Mouse (Mus musculus) neural tube, embryonic 15.5 days (tissue): Measurements from ENCODE around the gene Kantr. TPM values are rescaled to one million over a fixed set of nuclear protein-coding genes. Genes with fewer than 3 reads are reported as not detected.

ENCODE experiments used
- ATAC-seq: fragments of 200-750 bp; cut with Nextera tagmentation; 2 replicates; pipeline ENCODE4 v1.8.0; 2017; ENCODE audit warnings: mild to moderate bottlenecking, moderate TSS enrichment, moderate library complexity; ENCODE audit not compliant: low FRiP score
- H3K27ac ChIP-seq: fragments of 300-500 bp; sonication (generic); replicated peaks from 2 replicates; pipeline ENCODE4 v1.5.1; 2015; ENCODE audit warnings: mild to moderate bottlenecking, inconsistent platforms
- H3K27me3 ChIP-seq: fragments of 300-500 bp; sonication (generic); replicated peaks from 2 replicates; pipeline ENCODE4 v1.6.1; 2015; ENCODE audit warnings: inconsistent platforms
- H3K36me3 ChIP-seq: fragments of 300-500 bp; sonication (generic); 2 replicates; pipeline ENCODE4 v1.6.1; 2015; ENCODE audit warnings: inconsistent platforms
- H3K4me1 ChIP-seq: fragments of 300-500 bp; sonication (generic); 2 replicates; pipeline ENCODE4 v1.6.1; 2015; ENCODE audit warnings: inconsistent platforms
- H3K4me2 ChIP-seq: fragments of 300-500 bp; sonication (generic); 2 replicates; pipeline ENCODE4 v1.6.1; 2015; ENCODE audit warnings: inconsistent platforms, mild to moderate bottlenecking, moderate library complexity
- H3K4me3 ChIP-seq: fragments of 300-500 bp; sonication (generic); replicated peaks from 2 replicates; pipeline ENCODE4 v1.5.1; 2015; ENCODE audit warnings: mild to moderate bottlenecking, inconsistent platforms
- H3K9ac ChIP-seq: fragments of 300-500 bp; sonication (generic); replicated peaks from 2 replicates; pipeline ENCODE4 v1.6.1; 2015; ENCODE audit warnings: mild to moderate bottlenecking, inconsistent platforms
- H3K9me3 ChIP-seq: fragments of 300-500 bp; sonication (generic); replicated peaks from 2 replicates; pipeline ENCODE4 v1.6.1; 2016; ENCODE audit warnings: inconsistent platforms
- WGBS: fragments of 180-500 bp; shearing (Covaris S2); methylation state at CpG from one replicate; pipeline ENCODE4 v1.1.7; 2015; ENCODE audit warnings: mixed read lengths; 5-methylcytosine and 5-hydroxymethylcytosine counted together
- polyA plus RNA-seq: library from polyadenylated mRNA; unstranded; fragments of >200 nt; fragmentation: Nextera tagmentation; extraction: Ambion mirVana; gene quantifications from 2 replicates; pipeline ENCODE4 v1.2.1, GENCODE M21; 2015

The Kantr gene
- 30.0 and 32.4 TPM in 2 replicates for polyA plus RNA-seq

GRCm38 (mm10) chrX:152326996-152327688 lies at the start of gene Kantr:
TSS of gene Kantr (minus strand) at chrX:152327495.
- peak within 1 kb of the TSS; percentile 53 for H3K4me3 ChIP-seq
- WGBS = 22% methylated on average over 29 of the region's 29 CpGs
- peaks cover 11% of the 10 kb centered on the region for H3K4me1 ChIP-seq
- H3K27ac ChIP-seq = peak within 1 kb of the TSS; percentile 77
- H3K36me3 ChIP-seq = no peaks in the 10 kb centered on the region
- peaks cover 38% of the 10 kb centered on the region for H3K27me3 ChIP-seq
- peak; percentile 100 for ATAC-seq
- H3K9ac ChIP-seq = peak within 1 kb of the TSS; percentile 61
- no peaks in the 10 kb centered on the region for H3K9me3 ChIP-seq
- peak within 1 kb of the TSS; percentile 57 for H3K4me2 ChIP-seq

GRCm38 (mm10) chrX:152368397-152369273 lies 41.3 kb upstream of the Kantr start, which contains the start of gene Gpr173:
TSS of gene Gpr173 (minus strand) at chrX:152368704.
- ATAC-seq = peak; percentile 97
- 18% methylated on average over 22 of the region's 24 CpGs for WGBS
- peaks cover 46% of the 10 kb centered on the region for H3K27me3 ChIP-seq

GRCm38 (mm10) chrX:152368054-152368396 lies 40.7 kb upstream of the Kantr start:
- Histone ChIP-seq H3K27ac (peak overlapping the region; percentile 86), H3K9me3 (no peaks in the 10 kb centered on the region), H3K4me3 (peak overlapping the region; percentile 55), H3K4me1 (peaks cover 16% of the 10 kb centered on the region), H3K4me2 (peak overlapping the region; percentile 57), H3K27me3 (peaks cover 47% of the 10 kb centered on the region), H3K9ac (peak overlapping the region; percentile 61), H3K36me3 (no peaks in the 10 kb centered on the region)
- peak; percentile 49; the same call in 1 of the 2 replicates for ATAC-seq
- 12% methylated on average over 4 of the region's 4 CpGs for WGBS

More at GRCm38 (mm10) chrX:152368397-152369273, 41.3 kb upstream of the Kantr start, which contains the start of gene Gpr173:
- no peaks in the 10 kb centered on the region for H3K36me3 ChIP-seq
- peak within 1 kb of the TSS; percentile 55 for H3K4me3 ChIP-seq
- H3K9ac ChIP-seq = peak within 1 kb of the TSS; percentile 61
- peak within 1 kb of the TSS; percentile 86 for H3K27ac ChIP-seq
- peak within 1 kb of the TSS; percentile 57 for H3K4me2 ChIP-seq
- peaks cover 16% of the 10 kb centered on the region for H3K4me1 ChIP-seq
- no peaks in the 10 kb centered on the region for H3K9me3 ChIP-seq

- Histone ChIP-seq H3K9me3 (no peaks in the 10 kb centered on the region), H3K4me2 (peak overlapping the region; percentile 57), H3K4me3 (peak overlapping the region; percentile 55), H3K27ac (no peak overlapping the region), H3K4me1 (peaks cover 16% of the 10 kb centered on the region), H3K36me3 (no peaks in the 10 kb centered on the region), H3K9ac (no peak overlapping the region), H3K27me3 (peaks cover 50% of the 10 kb centered on the region)
- no peak for ATAC-seq
- WGBS = 48% methylated on average over 2 of the region's 2 CpGs
Measured at GRCm38 (mm10) chrX:152366418-152366817, 39.1 kb upstream of the Kantr start.

GRCm38 (mm10) chrX:152352553-152353153 lies 25.4 kb upstream of the Kantr start:
- Histone ChIP-seq H3K36me3 (no peaks in the 10 kb centered on the region), H3K4me3 (no peak overlapping the region), H3K9me3 (no peaks in the 10 kb centered on the region), H3K27me3 (peaks cover 31% of the 10 kb centered on the region), H3K4me2 (no peak overlapping the region), H3K9ac (no peak overlapping the region), H3K27ac (no peak overlapping the region), H3K4me1 (no peaks in the 10 kb centered on the region)
- 25% methylated on average over 5 of the region's 5 CpGs for WGBS
- peak; percentile 68 for ATAC-seq

GRCm38 (mm10) chrX:152347041-152347440 lies 19.7 kb upstream of the Kantr start:
- WGBS = 91% methylated on average over 14 of the region's 14 CpGs
- ATAC-seq = no peak

GRCm38 (mm10) chrX:152346587-152346986 lies 19.3 kb upstream of the Kantr start:
- no peak overlapping the region for H3K4me2 ChIP-seq
- no peak overlapping the region for H3K27ac ChIP-seq
- ATAC-seq = no peak
- H3K9ac ChIP-seq = no peak overlapping the region
- no peak overlapping the region for H3K4me3 ChIP-seq
- no peaks in the 10 kb centered on the region for H3K36me3 ChIP-seq
- WGBS = 91% methylated on average over 15 of the region's 15 CpGs
- no peaks in the 10 kb centered on the region for H3K4me1 ChIP-seq
- H3K27me3 ChIP-seq = peaks cover 60% of the 10 kb centered on the region
- no peaks in the 10 kb centered on the region for H3K9me3 ChIP-seq

More at GRCm38 (mm10) chrX:152347041-152347440, 19.7 kb upstream of the Kantr start:
- peaks cover 58% of the 10 kb centered on the region for H3K27me3 ChIP-seq
- H3K4me1 ChIP-seq = no peaks in the 10 kb centered on the region
- no peaks in the 10 kb centered on the region for H3K9me3 ChIP-seq
- no peak overlapping the region for H3K4me2 ChIP-seq
- no peak overlapping the region for H3K4me3 ChIP-seq
- no peak overlapping the region for H3K9ac ChIP-seq
- no peak overlapping the region for H3K27ac ChIP-seq
- H3K36me3 ChIP-seq = no peaks in the 10 kb centered on the region

GRCm38 (mm10) chrX:152342903-152343302 lies 15.6 kb upstream of the Kantr start:
- WGBS = 33% methylated on average over 6 of the region's 6 CpGs
- no peak overlapping the region for H3K9ac ChIP-seq
- peak overlapping the region; percentile 65 for H3K4me2 ChIP-seq
- peaks cover 27% of the 10 kb centered on the region for H3K4me1 ChIP-seq
- no peaks in the 10 kb centered on the region for H3K9me3 ChIP-seq
- peak overlapping the region; percentile 91 for H3K27ac ChIP-seq
- ATAC-seq = no peak
- peaks cover 11% of the 10 kb centered on the region; the same call in 1 of the 2 replicates for H3K36me3 ChIP-seq
- H3K27me3 ChIP-seq = peaks cover 55% of the 10 kb centered on the region
- H3K4me3 ChIP-seq = peak overlapping the region; percentile 55

- peak; percentile 97 for ATAC-seq
- Histone ChIP-seq H3K4me2 (peak within 1 kb of the TSS; percentile 65), H3K4me3 (peak within 1 kb of the TSS; percentile 55), H3K4me1 (peaks cover 32% of the 10 kb centered on the region), H3K27me3 (peaks cover 52% of the 10 kb centered on the region), H3K36me3 (peaks cover 11% of the 10 kb centered on the region; the same call in 1 of the 2 replicates), H3K9ac (peak within 1 kb of the TSS; percentile 76), H3K9me3 (no peaks in the 10 kb centered on the region), H3K27ac (peak within 1 kb of the TSS; percentile 91)
- WGBS = 15% methylated on average over 27 of the region's 27 CpGs
Measured at GRCm38 (mm10) chrX:152342358-152342901, 15.1 kb upstream of the Kantr start, which contains the start of gene Tspyl2. TSS of gene Tspyl2 (minus strand) at chrX:152342425.

GRCm38 (mm10) chrX:152341496-152341895 lies 14.2 kb upstream of the Kantr start:
- 31% methylated on average over 11 of the region's 11 CpGs for WGBS

More at GRCm38 (mm10) chrX:152341496-152341895, 14.2 kb upstream of the Kantr start:
- H3K9me3 ChIP-seq = no peaks in the 10 kb centered on the region
- peaks cover 38% of the 10 kb centered on the region for H3K4me1 ChIP-seq
- H3K4me2 ChIP-seq = peak overlapping the region; percentile 65
- peaks cover 11% of the 10 kb centered on the region; the same call in 1 of the 2 replicates for H3K36me3 ChIP-seq
- H3K27me3 ChIP-seq = peaks cover 53% of the 10 kb centered on the region
- ATAC-seq = no peak
- H3K27ac ChIP-seq = peak overlapping the region; percentile 91
- peak overlapping the region; percentile 55 for H3K4me3 ChIP-seq
- H3K9ac ChIP-seq = peak overlapping the region; percentile 76
